Mouse (Mus musculus): ENCODE results near the gene Tpgs1. TPM values are rescaled to one million over a fixed set of nuclear protein-coding genes. Genes with fewer than 3 reads are reported as not detected.

Gene Tpgs1
- total and polyA plus RNA-seq, 3 experiments: 42.0 to 58.9 (median 42.8) TPM

DNA sequence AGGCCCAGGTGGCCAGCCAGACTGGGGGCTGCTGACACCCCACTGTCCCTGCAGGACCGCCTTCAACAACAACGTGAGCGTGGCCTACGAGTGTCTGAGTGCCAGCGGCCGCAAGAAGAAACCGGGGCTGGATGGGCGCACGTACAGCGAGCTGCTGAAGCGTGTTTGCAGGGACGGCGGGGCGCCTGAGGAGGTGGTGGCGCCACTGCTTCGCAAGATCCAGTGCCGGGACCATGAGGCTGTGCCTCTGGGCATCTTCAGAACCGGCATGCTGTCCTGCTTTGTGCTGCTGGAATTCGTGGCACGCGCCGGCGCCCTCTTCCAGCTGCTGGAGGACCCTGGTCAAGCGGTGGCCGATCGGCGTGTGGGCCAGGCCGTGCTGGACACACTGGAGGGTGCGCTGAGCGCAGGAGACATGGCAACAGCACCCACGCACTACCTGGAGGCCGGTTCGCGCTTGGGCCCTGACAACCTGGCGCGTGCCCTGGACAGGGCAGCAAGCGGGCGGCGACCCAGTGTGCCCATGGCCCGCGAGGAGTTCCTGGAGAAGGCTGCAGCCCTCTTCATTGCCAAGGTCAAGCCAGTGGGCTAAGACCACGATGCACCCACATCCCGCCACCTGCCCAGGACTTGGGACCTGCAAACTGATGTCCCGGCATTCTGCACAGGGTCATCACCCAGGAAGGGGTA, 6.3 kb downstream of the Tpgs1 start:
- peaks cover 2% of the 10 kb centered on the region for H3K9me3 ChIP-seq (replicated peaks; ENCODE audit: low read length)
- H3K27me3 ChIP-seq (replicated peaks): no peaks in the 10 kb centered on the region
- in situ Hi-C loops (cut with MboI; ENCODE audit: low pct_ligation_motif_present, low pct_unique_long_range_greater_than_20kb, low sequenced_read_pairs) (no loop called here), dilution Hi-C loops (cut with MboI; ENCODE audit: extremely low pct_ligation_motif_present, extremely low pct_unique_long_range_greater_than_20kb, low sequenced_read_pairs) (no loop called here)
- no peak overlapping the region for H3K9ac ChIP-seq (ENCODE audit: insufficient read depth, low read depth)
- H3K27ac ChIP-seq (ENCODE audit: insufficient read depth, low read depth): no peak overlapping the region
- 0 out of 2 replicates have a peak, but pooled peaks cover 2% of the 10 kb centered on the region for H3K79me2 ChIP-seq (replicated peaks; ENCODE audit: control insufficient read depth, extremely low read depth, insufficient read depth, poor library complexity, severe bottlenecking)
- peaks cover 10 to 25% of the 10 kb centered on the region in 2 experiments for H3K4me1 ChIP-seq (ENCODE audit: control insufficient read depth in 1 of 2, insufficient read depth in 2 of 2)
- no peak for TF ChIP-seq MAZ (IDR thresholded peaks at IDR 0.05; ENCODE audit: low read depth, low read length)
- TF ChIP-seq CTCF (conservative IDR thresholded peaks at IDR 0.05 in 1 of 2, IDR thresholded peaks at IDR 0.05 in 1 of 2; ENCODE audit: low read depth in 2 of 2, low read length in 2 of 2): no peak
- no peak for TF ChIP-seq IRF4 (IDR thresholded peaks at IDR 0.05; ENCODE audit: low read depth, low read length)
- TF ChIP-seq ZNF384 (IDR thresholded peaks at IDR 0.05; ENCODE audit: low read depth, low read length): no peak
- TF ChIP-seq GABPA (IDR thresholded peaks at IDR 0.05; ENCODE audit: insufficient replicate concordance, low read depth, low read length): no peak
- no peak for TF ChIP-seq MXI1 (IDR thresholded peaks at IDR 0.05; ENCODE audit: low read depth, low read length)
- no peak for TF ChIP-seq JUN (IDR thresholded peaks at IDR 0.05; ENCODE audit: insufficient read depth, low read depth, low read length)
- TF ChIP-seq POLR2A (IDR thresholded peaks at IDR 0.05; ENCODE audit: low read depth, low read length): no peak
- no peak for TF ChIP-seq MYC (IDR thresholded peaks at IDR 0.05; ENCODE audit: low read depth, low read length)
- H3K4me2 ChIP-seq (ENCODE audit: insufficient read depth, low read depth, poor library complexity, severe bottlenecking): no peak overlapping the region
- DNase-seq (ENCODE audit: extremely low read depth): no peak
- no peak overlapping the region for H3K4me3 ChIP-seq (replicated peaks in 1 of 3; ENCODE audit: low read depth in 2 of 3, low read length in 2 of 3, poor library complexity in 1 of 3)
- H3K36me3 ChIP-seq (replicated peaks in 1 of 2; ENCODE audit: control insufficient read depth in 1 of 2, insufficient read depth in 1 of 2, low read length in 1 of 2): peaks cover 12 to 40% of the 10 kb centered on the region in 2 experiments

DNA sequence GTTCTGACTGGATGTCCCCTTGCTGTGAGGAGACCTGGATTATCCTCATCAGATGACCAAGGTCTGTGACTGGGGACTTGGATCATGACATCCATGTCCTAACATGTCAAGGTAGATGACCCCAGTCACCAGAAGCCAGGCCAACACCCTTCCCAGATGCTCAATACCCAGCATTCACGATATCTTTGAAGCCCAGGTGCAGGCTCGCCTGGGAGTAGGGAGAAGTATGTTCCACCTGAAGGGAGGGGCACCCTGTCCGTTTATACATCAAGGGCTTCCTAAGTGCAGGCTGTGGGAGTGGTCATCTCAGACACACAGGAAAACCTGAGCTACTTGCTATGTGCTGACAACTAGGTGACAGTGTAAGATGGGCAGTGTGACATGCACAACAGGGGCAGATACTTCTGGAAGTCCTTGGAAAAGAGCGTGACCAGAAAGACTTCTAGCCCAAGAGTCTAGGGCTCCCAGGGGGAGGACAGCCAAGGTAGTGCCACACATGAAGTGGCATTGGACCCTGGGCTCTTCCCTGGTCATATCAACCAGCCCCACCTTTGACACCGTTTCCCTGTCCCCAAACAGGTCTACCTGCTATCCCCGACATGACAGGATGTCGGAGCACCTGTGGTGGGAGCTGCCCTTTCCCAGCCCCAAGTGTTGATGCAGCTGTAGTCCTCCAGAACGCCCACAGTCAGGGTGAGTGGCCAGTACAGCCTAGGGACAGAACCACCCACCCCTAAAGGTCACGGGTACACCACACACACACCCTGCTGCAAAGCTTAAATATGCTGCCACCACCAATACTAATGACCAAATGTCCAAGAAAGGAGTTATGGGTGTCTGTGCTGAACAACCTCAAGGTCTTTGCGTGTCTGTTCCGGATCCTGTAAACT, 11.7 kb downstream of the Tpgs1 start:
- in situ Hi-C loops (cut with MboI; ENCODE audit: low pct_ligation_motif_present, low pct_unique_long_range_greater_than_20kb, low sequenced_read_pairs): no loop called here
- TF ChIP-seq IRF4 (IDR thresholded peaks at IDR 0.05; ENCODE audit: low read depth, low read length) (no peak), CHD2 (IDR thresholded peaks at IDR 0.05; ENCODE audit: low read length) (no peak), ELF1 (IDR thresholded peaks at IDR 0.05; ENCODE audit: low read depth, low read length) (no peak), POLR2A (IDR thresholded peaks at IDR 0.05; ENCODE audit: low read depth, low read length) (no peak), RCOR1 (conservative IDR thresholded peaks at IDR 0.05; ENCODE audit: low read depth, low read length) (no peak; the same call in 1 of the 2 replicates)

More for the DNA sequence above, 11.7 kb downstream of the Tpgs1 start:
- Histone ChIP-seq H3K36me3 (replicated peaks in 1 of 2; ENCODE audit: control insufficient read depth in 1 of 2, insufficient read depth in 1 of 2, low read length in 1 of 2) (peaks cover 14 to 36% of the 10 kb centered on the region in 2 experiments), H3K27me3 (replicated peaks) (no peaks in the 10 kb centered on the region), H3K9ac (ENCODE audit: insufficient read depth, low read depth) (peak overlapping the region; percentile 52), H3K79me2 (replicated peaks; ENCODE audit: control insufficient read depth, extremely low read depth, insufficient read depth, poor library complexity, severe bottlenecking) (peaks cover 31% of the 10 kb centered on the region), H3K9me3 (replicated peaks; ENCODE audit: low read length) (peaks cover 2% of the 10 kb centered on the region), H3K4me2 (ENCODE audit: insufficient read depth, low read depth, poor library complexity, severe bottlenecking) (peak overlapping the region; percentile 65), H3K4me3 (replicated peaks in 1 of 3; ENCODE audit: low read depth in 2 of 3, low read length in 2 of 3, poor library complexity in 1 of 3) (peak overlapping the region; percentile 55 to 93 (median 75)), H3K27ac (ENCODE audit: insufficient read depth, low read depth) (no peak overlapping the region), H3K4me1 (ENCODE audit: control insufficient read depth in 1 of 2, insufficient read depth in 2 of 2) (peaks cover 24 to 35% of the 10 kb centered on the region in 2 experiments)
- dilution Hi-C loops (cut with MboI; ENCODE audit: extremely low pct_ligation_motif_present, extremely low pct_unique_long_range_greater_than_20kb, low sequenced_read_pairs): no loop called here
- no peak for DNase-seq (ENCODE audit: extremely low read depth)
